Mouse (Mus musculus) forebrain, embryonic 13.5 days (tissue): ENCODE data around the gene Clcn1. TPM values are rescaled to one million over a fixed set of nuclear protein-coding genes. Genes with fewer than 3 reads are reported as not detected.

Experiments
- ATAC-seq: fragments of 200-750 bp; cut with Nextera tagmentation; 2 replicates; pipeline ENCODE4 v1.8.0; 2017
- H3K27ac ChIP-seq: fragments of 300-500 bp; sonication (generic); 2 replicates; pipeline ENCODE4 v1.5.1; 2015; ENCODE audit warnings: inconsistent platforms, mild to moderate bottlenecking, moderate library complexity
- H3K27me3 ChIP-seq: fragments of 300-500 bp; sonication (generic); 2 replicates; pipeline ENCODE4 v1.6.1; 2015; ENCODE audit warnings: mild to moderate bottlenecking, inconsistent platforms
- H3K36me3 ChIP-seq: fragments of 300-500 bp; sonication (generic); 2 replicates; pipeline ENCODE4 v1.6.1; 2015; ENCODE audit warnings: mild to moderate bottlenecking, inconsistent platforms; ENCODE audit not compliant: poor library complexity, severe bottlenecking
- H3K4me1 ChIP-seq: fragments of 300-500 bp; sonication (generic); 2 replicates; pipeline ENCODE4 v1.6.1; 2015; ENCODE audit warnings: inconsistent platforms
- H3K4me2 ChIP-seq: fragments of 300-500 bp; sonication (generic); 2 replicates; pipeline ENCODE4 v1.6.1; 2015; ENCODE audit warnings: inconsistent platforms, mild to moderate bottlenecking, moderate library complexity
- H3K4me3 ChIP-seq: fragments of 300-500 bp; sonication (generic); 2 replicates; pipeline ENCODE4 v1.5.1; 2015; ENCODE audit warnings: mild to moderate bottlenecking, inconsistent platforms
- H3K9ac ChIP-seq: fragments of 300-500 bp; sonication (generic); 2 replicates; pipeline ENCODE4 v1.6.1; 2015; ENCODE audit warnings: mild to moderate bottlenecking, inconsistent platforms
- H3K9me3 ChIP-seq: fragments of 300-500 bp; sonication (generic); replicated peaks from 2 replicates; pipeline ENCODE4 v1.6.1; 2016; ENCODE audit warnings: inconsistent platforms
- WGBS: fragments of 180-500 bp; shearing (Covaris S2); methylation state at CpG from one replicate; pipeline ENCODE4 v1.1.7; 2015; 5-methylcytosine and 5-hydroxymethylcytosine counted together
- polyA plus RNA-seq: library from polyadenylated mRNA; unstranded; fragments of >200 nt; fragmentation: Nextera tagmentation; extraction: Ambion mirVana; gene quantifications from 2 replicates; pipeline ENCODE4 v1.2.1, GENCODE M21; 2015

The Clcn1 gene
- polyA plus RNA-seq, 1 experiment from 2014 or later, result 1.3 TPM

GRCm38 (mm10) chr6:42362974-42363373 is 76.5 kb downstream of the Clcn1 start:
- H3K27ac ChIP-seq, result no peak overlapping the region
- no peaks in the 10 kb centered on the region for H3K27me3 ChIP-seq
- no peaks in the 10 kb centered on the region for H3K9me3 ChIP-seq
- WGBS, result 50% methylated on average over 3 of the region's 3 CpGs
- no peaks in the 10 kb centered on the region for H3K4me1 ChIP-seq
- H3K4me3 ChIP-seq, result no peak overlapping the region
- peaks cover 37% of the 10 kb centered on the region for H3K36me3 ChIP-seq
- ATAC-seq, result peak; percentile 28; the same call in 1 of the 2 replicates
- H3K4me2 ChIP-seq, result no peak overlapping the region
- no peak overlapping the region for H3K9ac ChIP-seq

DNA sequence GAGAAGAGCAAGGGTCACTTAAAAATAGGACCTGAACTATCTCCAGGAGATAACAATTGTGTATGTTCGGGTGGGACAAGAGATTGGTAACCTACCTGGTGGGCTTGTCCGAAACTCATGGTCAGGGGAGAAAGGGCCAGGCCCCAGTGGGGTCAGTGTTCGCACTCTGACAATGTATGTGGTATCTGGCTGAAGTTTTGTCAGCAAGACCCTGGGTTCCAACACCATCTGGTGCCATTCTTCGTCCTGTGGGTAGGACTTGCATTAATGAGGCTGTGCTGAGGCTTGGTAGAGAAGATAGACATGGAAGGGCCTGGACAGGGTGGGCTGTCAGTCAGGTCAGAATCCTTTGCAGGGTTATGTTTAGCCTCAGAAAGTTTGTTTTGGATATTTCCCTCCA is 77.6 kb downstream of the Clcn1 start:
- no peak overlapping the region for H3K9ac ChIP-seq
- no peaks in the 10 kb centered on the region for H3K9me3 ChIP-seq
- no peaks in the 10 kb centered on the region for H3K4me1 ChIP-seq
- ATAC-seq, result no peak
- H3K4me2 ChIP-seq, result no peak overlapping the region
- H3K36me3 ChIP-seq, result peaks cover 26% of the 10 kb centered on the region
- H3K4me3 ChIP-seq, result no peak overlapping the region
- no peak overlapping the region for H3K27ac ChIP-seq
- H3K27me3 ChIP-seq, result no peaks in the 10 kb centered on the region
- 85% methylated on average over 4 of the region's 4 CpGs for WGBS

DNA sequence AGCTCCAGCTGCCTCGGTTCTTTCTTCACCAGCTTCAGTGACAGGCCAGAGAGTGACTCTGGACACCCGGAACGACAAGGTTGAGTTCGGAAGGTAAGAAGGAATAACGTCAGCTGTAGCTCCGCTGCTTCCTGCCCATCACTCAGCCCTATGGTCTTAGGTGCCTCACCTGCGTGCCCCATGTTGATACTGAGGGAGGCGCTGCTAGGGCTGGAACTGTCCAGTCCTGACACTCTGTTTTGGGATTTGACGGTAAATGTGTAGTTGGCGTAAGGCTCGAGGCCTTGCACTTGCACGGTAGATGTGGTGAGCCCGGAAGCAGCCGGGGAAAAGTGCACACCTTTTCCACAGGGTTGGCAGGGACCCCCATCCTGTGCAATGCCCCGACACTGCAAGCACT is 78.1 kb downstream of the Clcn1 start:
- Histone ChIP-seq H3K36me3 (peaks cover 21% of the 10 kb centered on the region), H3K4me2 (no peak overlapping the region), H3K9me3 (no peaks in the 10 kb centered on the region), H3K4me3 (no peak overlapping the region), H3K4me1 (peaks cover 1% of the 10 kb centered on the region; the same call in 1 of the 2 replicates), H3K27me3 (no peaks in the 10 kb centered on the region), H3K27ac (no peak overlapping the region), H3K9ac (no peak overlapping the region)
- ATAC-seq, result no peak
- WGBS, result 93% methylated on average over 15 of the region's 15 CpGs

DNA sequence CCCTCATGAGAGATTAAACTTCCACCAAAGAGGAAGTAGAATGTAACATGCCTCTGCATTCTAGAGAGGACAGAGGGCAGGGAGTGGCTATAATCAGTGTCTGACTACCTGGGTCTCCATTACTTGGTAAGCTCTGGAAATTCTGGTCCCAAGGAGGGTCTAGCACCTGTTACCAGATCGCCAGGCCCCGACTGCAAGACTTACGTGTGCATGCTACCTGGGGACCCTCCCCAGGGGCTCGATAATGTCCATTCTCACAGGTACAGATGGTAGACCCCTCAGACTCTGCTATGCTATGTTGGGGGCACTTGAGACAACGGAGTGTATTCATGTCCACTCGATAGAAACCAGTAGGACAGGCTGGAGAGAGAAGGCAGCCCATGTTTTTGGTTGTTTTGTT is 78.7 kb downstream of the Clcn1 start:
- Histone ChIP-seq H3K4me3 (no peak overlapping the region), H3K36me3 (peaks cover 15% of the 10 kb centered on the region), H3K9me3 (no peaks in the 10 kb centered on the region), H3K4me2 (no peak overlapping the region), H3K27ac (no peak overlapping the region), H3K4me1 (peaks cover 7% of the 10 kb centered on the region), H3K9ac (no peak overlapping the region), H3K27me3 (no peaks in the 10 kb centered on the region)
- ATAC-seq, result no peak
- WGBS, result 91% methylated on average over 6 of the region's 6 CpGs

Other genes with a start within 250 kb of the Clcn1 start
- not detected in 2 replicates for gene Sva, start 248.3 kb upstream of the Clcn1 start, polyA plus RNA-seq
- gene Tas2r139, start 145.7 kb upstream of the Clcn1 start, polyA plus RNA-seq, result not detected in 2 replicates
- not detected in 2 replicates for gene Tas2r144, start 71.4 kb upstream of the Clcn1 start, polyA plus RNA-seq
- 13.2 and 14.8 TPM in 2 replicates for gene Gstk1, start 40.8 kb upstream of the Clcn1 start, polyA plus RNA-seq
- 0.19 TPM in 1 of 2 replicates, not detected in the other for gene Tmem139, start 24.7 kb upstream of the Clcn1 start, polyA plus RNA-seq
- 62.7 and 73.9 TPM in 2 replicates for gene Casp2, start 21.7 kb upstream of the Clcn1 start, polyA plus RNA-seq
- 4.0 and 4.4 TPM in 2 replicates for gene Fam131b, start 38.0 kb downstream of the Clcn1 start, polyA plus RNA-seq
- gene Zyx, start 62.9 kb downstream of the Clcn1 start, polyA plus RNA-seq, result 39.8 and 41.1 TPM in 2 replicates
- gene Epha1, start 86.6 kb downstream of the Clcn1 start, polyA plus RNA-seq, result 0.23 and 0.28 TPM in 2 replicates
- not detected in 2 replicates for gene Tas2r143, start 113.6 kb downstream of the Clcn1 start, polyA plus RNA-seq
- gene Tas2r135, start 118.7 kb downstream of the Clcn1 start, polyA plus RNA-seq, result not detected in 2 replicates
- gene Tas2r126, start 147.8 kb downstream of the Clcn1 start, polyA plus RNA-seq, result not detected in 2 replicates
- gene Olfr458, start 178.5 kb downstream of the Clcn1 start, polyA plus RNA-seq, result not detected in 2 replicates
- gene Olfr457, start 189.7 kb downstream of the Clcn1 start, polyA plus RNA-seq, result not detected in 2 replicates
- not detected in 2 replicates for gene Olfr456, start 200.5 kb downstream of the Clcn1 start, polyA plus RNA-seq